Mouse (Mus musculus): Measurements from ENCODE around the gene Blcap.

Gene Blcap

DNA sequence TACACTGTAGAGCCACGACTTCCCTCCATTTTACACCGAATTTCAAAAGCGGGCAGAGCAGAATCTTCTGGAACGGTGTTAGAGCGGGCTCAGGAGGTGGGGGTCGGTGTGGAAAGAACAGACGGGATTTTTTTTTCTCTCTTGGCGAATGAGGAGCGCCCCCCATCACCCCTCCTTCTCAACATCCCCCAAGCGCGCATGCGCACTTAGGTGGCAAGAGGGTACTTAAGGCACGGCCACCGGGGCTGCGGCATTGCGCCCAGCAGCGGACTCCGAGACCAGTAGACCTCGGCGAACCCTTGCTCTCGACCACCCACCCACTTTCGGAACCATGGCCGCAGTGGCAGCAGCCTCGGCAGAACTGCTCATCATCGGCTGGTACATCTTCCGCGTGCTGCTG is 11.2 kb downstream of the Blcap start, which contains the start of gene Nnat:
Gene Nnat (plus strand): TSS at position 221 of the 400 bp plus-strand sequence.
- no peak for DNase-seq (ENCODE audit: low spot score)

DNA sequence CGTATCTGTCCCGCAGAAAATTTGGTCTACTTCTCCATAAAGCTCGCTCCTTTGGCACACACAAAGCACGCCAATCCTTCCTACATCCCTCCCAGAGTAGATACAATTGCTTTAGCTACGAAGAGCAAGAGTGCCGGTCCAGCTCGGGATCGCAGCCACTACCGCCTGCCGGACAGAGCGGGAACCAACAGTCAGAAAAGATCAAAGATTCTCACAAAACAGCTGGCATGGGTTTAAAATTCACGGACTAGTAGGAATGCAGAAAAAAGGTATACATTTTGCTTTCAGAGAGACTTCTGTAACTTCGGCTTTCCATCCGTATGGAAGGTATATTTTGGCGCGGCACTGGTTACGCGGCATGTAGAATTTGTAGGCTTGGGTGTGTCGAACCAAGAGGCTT is 11.6 kb downstream of the Blcap start:
- DNase-seq (ENCODE audit: low spot score) = no peak

DNA sequence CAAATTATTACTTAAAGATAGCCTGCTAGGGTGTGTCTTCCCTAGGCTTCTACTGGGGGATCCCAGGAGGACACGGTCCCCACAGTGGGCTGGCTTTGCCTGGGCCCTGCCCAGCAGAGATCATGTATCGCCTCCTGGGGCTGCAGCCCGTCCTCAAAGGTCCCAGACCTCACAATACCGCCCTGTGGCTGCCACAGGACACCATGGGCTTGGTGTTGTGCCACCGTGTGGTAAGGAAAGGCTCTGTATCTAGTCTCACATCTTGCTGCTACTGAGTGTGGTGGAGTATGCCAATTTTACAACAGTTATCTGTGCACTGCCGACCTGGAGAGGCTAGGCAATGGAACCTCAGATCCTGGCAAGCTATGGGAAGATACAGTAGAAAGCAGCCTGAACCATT is 12.6 kb downstream of the Blcap start:
- no peak for DNase-seq (ENCODE audit: low spot score)

DNA sequence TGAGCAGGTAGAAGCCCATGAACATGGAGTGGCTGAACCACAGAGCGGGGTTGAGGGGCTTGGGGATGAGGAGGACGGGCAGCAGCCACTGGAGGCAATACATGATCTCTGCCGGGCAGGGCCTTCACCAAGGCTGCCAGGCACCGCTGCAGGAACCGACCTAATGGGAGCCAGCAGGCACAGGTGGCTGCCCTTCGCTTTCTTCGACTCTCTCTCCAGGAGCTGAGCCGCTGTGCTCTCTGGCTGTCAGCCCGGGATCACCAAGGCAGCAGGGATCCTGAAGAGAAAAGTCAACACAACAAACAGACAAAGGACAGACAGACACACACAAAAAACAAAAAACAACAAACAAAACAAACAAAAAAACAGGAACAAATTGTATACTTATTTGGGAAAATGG is 13.0 kb downstream of the Blcap start:
- no peak for DNase-seq (ENCODE audit: low spot score)

DNA sequence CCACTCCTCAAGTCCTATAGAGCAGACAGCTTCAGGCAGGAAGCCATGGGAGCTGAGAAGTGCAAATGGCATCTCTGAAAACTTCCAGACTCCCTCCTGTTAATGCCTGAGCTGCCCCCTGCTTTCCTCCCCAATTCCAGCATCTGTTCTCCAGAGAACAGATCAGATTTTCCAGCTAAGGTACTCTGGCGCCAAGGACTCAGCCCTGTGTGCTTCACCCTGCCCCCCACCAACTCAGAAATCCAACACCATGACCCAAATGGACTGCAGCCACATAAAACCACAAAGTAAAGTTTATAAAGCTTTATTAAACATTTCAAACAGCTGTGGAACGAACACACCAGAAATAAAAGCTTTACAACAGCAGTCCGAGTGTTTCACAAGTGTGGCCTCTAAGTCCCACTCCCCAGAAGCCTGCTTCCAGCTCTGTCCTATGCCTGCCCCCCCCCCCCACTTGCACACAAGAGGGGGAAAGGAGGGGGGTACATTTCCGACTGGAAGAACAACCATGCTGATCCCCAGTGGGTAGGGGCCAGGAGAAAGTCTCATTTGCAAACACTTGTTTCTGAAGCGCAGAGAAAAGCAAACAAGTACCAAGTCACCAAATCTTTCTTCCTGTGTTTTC is 14.9 kb downstream of the Blcap start:
- no peak for DNase-seq (ENCODE audit: low spot score)

DNA sequence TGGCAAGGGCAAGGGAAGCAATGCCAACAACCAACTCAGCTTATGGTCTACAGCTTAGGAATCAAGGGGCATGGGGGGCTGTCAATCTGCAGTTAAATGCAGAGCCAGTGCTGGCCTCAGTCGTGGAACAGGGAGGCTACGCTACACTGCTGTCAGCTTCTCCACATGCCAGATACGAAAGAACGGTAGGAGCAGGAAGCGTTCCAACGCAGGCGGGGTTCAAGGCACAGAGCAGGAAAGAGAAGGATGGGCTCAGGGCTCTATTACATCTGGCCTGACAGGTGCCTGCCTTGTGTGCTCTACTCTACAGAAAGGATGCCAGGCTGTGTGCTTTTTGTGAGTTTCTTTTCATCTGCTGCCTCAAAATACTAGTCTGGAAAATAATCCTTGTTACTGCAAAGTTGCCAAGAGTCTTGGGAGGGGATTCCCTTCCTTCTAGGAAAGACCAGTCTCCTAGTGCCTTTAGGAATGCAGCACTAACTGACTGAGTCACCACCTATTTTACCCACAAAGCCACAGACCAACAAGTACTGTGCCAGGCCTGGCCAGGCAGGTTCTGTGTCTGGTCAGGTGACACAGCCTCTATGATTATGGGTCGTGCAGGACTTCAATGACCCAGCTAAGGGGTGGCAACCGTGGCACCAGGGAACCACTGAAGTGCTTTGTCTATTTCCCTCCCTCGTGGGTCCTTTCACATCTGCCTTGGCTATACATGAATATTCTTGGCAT is 18.8 kb downstream of the Blcap start:
- peak; percentile 55 for DNase-seq (ENCODE audit: low spot score)

DNA sequence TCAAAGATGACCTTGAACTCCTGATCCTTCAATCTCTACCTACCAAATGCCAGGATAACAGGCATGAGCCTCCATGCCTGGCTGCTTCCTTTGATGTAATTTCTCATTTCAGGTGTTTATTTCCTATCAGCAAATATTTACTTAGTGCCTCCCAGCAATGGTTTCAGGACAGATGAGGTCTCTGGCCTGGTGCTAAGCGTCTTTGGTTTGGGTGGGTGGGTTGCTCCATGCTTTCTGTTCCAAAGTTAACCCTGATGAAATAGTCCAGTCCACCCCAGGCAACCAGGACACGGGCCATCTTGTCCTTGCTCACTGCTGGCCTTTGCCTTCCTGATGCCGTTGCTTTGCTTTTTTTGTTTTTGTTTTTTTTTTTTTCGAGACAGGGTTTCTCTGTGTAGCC is 20.8 kb downstream of the Blcap start:
- DNase-seq (ENCODE audit: low spot score) = no peak

DNA sequence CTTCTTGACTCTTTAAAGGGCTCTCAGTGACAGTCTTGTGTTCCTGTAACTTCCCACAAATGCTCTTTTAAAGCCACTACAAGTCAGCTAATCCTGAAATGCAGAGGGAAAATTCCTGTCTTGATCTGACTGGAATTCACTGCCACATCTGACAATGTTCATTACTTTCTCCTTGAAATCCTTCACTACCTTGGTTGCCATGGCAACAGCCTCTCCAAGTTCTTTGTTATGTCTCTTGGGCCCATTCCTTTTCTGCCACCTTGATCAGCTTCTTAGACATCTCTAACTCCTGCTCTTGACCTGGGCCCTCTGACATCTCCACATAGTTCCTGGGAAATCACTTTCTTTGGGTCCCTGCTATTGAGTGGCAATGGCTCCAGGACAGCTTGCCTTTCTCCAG is 24.4 kb downstream of the Blcap start:
- no peak for DNase-seq (ENCODE audit: low spot score)

DNA sequence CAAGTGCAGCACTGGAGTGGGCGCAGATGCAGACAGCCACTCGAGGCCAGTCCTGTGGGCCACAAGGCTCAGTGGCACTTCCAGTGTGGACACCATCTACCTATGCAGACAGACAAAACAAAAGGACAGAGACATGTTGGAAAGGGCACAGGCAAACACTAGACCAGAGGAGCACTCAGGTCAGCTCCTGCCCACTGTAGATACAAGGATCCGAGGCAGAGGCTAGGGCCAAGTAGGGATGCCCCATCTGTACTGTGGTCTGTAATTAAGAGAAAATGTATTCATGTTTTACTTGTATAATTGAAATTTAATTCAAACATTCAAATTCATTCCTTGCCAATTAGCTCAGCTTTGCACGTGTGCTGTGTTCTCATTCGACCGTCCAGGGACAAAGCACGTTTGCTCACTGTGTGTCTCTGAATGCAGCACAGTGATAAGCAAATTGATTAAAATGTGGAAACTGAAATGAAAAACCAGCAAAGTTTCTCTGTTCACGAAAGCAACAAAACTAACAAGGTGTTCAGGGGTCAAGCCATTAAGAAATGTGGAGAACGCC is 26.7 kb downstream of the Blcap start:
- DNase-seq (ENCODE audit: low spot score) = no peak

DNA sequence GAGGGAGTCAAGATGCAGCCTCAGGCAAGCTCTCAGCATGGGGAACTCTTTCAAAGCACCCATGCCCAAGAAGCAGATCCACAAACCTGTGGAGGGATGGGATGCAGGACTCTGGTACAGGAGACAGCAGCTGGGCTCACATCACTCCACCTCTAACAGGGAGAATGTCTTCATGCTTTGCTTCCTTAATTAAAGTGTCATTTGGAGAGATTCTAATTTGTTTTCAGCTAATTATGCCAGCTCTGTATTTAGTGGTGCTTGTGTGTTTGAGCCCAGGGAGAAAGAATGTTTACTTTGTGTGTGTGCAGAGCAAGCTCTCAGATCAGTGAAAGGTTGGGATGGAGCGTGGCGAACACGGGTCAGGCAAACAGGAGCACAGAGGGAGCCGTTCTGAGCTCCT is 28.7 kb downstream of the Blcap start:
- DNase-seq (ENCODE audit: low spot score) = no peak

DNA sequence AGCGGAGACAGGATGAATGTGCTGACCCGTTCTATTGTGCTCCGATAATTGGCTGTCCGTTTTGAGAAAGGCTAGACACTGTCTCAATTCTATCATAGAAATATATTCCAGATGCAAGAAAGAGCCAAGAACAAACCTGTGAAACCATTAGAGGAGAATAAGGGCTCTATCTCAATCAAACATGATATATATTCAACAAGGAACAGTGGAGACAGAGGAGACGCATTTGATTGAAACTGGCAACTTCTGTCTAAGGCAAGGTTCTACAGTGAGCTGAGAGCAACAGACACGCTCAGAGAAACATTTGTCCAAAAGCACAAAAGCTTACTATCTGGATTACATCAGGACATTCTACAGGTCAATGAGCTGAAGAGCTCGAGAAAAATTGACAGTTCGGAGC is 29.4 kb downstream of the Blcap start:
- DNase-seq (ENCODE audit: low spot score) = no peak

DNA sequence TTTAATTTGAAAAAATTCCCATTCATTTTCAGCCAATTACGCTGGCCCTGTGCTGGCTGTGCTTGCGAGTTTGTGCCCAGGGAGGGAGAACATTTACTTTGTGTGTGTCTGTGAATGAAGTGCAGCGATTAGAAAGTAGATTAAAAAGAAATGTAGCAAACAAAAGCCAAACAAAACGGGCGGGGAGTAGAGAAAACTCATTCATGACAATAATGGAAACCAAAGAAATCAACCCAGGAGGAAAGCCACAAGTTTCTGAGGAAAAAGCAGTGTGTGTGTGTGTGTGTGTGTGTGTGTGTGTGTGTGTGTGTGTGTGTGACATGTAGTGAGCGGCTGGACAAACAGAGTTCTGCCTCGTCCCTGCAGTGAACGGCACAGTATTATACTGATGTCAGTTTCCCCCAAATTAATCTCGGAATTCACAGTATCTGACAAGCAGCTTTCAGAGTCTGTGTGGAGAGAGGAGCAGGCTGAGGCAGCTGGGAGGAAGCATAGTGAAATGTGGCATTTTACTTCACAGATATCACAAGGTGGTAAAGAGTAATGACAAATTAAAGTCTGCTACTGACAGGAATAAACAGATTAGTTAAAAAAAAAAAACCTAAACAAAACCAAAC is 30.0 kb downstream of the Blcap start:
- no peak for DNase-seq (ENCODE audit: low spot score)

DNA sequence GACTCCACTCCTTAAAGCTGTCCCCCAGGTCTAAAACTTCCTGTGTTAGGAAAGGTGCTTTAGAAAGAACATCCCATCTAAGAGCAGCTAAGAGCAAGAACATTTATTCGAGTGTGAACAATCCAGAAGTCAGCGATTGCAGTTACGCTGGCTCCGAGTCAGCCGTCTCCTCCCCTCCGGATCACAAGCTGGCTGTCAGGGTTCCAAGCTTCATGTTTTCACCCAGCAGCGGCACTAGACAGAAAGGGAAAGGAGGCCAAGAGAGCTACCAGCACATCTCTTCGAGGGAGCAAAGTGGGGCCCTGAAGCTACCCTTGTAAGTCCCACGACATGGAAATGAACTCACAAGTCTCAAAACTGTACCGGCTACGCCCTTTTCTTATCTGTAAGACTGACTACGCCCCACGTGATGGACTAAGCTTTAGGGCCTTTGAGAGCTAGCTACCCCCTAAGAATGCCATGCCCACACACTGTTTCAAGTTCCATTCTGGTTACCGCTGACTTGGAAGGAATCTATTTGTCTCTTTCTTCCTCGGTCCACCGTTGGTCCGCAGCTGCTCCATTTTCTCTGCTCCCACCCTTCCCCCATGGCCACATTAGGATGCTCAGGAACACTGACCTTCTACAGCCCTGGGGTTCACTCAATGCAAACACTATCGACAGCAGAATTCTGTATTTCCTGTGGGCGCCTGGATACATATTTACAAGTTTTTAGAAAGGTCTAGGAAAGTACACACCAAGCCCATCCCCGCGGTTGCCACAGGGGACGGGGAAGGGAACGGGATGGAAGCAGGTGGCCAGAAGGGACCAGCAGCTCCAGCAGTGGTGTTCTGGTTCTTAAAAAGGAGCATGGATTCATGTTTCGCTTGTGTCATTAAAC is 30.8 kb downstream of the Blcap start:
- peak; percentile 53 for DNase-seq (ENCODE audit: low spot score)

DNA sequence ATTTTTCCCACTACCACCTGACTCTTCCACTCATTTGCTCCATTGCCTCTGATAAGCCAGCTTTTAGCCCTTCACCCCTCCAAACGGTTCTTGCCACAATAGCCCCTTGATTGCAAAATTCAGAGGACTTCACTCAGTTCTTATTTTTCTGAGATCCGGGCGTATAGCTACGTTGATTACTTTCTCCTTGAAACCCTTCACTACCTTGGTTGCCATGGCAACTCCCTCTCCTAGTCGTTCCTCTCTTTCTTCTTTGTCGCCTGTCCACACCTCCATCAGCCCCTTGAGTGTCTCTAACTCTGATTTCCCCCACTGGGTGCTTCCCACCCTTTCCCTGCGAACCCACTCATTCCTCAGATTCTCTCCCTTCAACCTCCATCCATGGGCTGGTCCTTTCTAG is 34.0 kb downstream of the Blcap start:
- no peak for DNase-seq (ENCODE audit: low spot score)

DNA sequence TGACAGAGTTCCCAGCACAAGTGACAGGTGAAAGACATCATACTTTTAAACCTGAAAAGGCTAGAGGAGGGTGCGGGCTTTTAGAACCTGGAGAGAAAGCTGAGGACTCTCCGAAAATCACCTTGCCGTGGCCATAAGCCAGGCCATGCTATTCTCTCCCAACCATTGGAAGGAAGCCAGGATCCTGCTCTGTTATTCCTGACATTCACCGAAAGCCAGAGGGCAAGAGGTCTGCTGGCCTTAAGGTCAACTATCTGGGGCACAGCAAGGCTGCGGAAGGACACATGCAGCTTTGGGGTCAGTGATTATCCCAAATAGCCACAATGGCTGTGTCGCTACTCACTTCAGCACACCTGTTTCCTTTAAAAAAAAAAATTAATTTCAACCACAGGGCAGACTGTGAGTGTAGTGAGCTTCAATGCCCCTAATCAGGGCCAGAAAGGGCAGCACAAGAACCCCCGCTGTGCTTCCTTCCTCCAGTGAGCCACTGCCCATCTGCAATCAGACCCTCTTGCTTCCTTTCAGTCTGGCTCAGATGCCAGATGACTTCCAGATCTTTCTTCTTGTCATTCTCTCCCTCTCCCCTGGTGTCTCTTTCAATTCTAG is 34.5 kb downstream of the Blcap start:
- DNase-seq (ENCODE audit: low spot score) = no peak

DNA sequence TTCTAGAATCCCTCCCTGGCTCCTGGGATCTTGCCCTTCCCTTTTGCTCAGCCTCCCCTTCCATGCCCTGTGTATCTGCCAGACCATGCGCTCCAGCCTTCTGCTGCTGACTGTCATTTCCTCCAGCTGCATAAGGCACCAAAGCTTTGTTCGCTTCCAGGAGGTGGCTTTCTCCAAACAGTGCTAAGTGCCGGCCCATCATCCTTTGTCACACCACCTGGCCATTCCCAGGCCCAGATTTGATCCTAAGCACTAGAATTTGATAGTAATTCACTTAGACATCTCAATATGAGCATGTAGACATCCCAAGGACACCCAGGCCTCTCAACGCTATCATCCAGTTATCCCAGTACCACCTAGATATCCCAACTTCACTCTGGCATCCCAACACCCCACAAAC is 36.9 kb downstream of the Blcap start:
- no peak for DNase-seq (ENCODE audit: low spot score)

DNA sequence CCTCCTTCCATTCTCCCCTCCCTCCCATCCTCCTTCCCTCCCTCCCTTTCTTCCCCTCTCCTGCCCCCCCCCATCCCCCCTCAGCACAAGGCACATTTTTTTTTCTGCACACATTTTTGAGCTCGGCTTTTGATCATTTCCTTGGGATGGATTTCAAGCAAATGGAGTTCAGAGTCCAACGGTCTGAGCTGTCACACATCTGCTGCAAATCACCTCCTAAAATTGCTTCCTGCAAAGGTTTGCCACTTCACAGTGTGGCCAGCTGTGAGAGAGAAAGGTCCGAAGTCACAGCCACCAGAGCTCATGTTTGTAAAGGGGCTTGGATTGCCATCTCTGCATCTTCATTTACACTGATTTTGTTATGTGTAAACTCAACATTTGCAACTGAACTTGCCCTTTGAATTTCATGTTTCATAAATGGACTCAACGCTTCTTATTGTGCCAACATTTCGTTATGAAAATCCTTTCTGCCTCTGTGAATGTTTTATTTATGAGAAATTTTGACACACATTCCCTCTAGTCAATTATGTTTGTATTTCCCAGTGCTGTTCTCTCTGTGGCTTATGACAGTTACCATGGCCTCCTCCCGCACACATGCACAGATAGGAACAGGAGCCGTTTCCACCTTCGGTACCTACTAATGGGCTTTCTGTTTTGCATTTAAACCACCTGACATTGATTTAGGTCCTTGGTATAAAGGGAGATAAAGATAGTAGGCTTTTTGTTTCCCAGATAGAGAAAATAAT is 39.2 kb downstream of the Blcap start:
- no peak for DNase-seq (ENCODE audit: low spot score)

DNA sequence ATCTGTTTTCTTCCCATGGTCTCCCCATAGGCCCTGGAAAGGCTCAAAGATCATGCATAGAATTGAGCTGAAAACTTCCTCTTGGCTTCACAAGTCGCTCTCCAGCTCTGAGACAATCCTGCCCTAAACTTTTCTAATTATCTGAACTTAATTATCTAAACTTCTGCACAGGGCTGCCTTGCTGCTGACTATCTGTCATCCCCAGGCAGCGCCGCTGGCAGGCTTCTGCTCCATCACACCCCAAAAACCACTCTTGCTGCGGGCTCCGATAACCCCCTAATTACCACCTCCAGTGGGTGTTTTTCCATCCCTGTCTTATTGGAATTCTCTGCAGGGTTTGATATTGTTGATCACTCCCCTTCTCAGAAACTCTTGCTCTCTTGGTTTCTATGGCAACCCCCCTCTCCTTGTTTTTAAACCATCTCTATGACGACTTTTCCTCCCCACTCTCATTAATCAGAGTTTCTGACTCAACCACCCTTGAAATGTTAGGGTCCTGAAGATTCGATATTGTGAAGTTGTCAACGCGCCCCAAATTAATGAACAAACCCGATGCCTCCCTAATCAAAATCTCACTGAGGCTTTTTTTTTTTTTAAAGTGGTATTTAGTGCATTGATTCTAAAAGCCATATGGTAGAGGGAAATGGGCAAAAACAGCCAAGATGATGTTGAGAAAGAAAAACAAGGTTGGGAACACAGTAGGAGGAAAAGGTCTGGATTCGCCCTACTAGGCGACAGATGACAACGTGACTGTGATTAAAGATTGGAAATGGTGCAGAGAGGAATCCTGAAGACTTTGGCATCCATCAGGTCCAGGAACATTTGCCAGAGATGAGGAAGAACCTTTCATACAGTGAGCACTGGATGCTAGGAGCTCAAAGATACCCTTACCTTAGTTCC is 40.8 kb downstream of the Blcap start:
- no peak for DNase-seq (ENCODE audit: low spot score)

DNA sequence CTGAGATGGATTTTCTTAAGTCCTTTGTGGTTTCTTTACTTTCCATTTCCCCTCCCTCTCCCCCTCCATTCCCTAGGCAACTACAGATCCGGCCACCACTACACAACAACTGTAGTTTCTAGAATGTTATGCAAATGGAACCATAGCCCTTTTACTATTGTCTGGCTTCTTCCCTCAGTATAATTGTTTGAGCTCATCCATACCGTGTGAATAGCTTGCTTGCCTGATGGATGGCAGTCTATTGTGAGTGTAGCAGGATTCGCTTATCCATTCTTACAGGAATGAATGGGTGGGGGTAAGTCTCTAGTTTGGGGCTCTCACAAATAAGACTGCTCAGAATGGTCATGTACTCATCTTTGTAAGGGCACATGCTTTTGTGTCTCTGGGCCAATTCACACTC is 48.5 kb downstream of the Blcap start:
- no peak for DNase-seq (ENCODE audit: low spot score)

DNA sequence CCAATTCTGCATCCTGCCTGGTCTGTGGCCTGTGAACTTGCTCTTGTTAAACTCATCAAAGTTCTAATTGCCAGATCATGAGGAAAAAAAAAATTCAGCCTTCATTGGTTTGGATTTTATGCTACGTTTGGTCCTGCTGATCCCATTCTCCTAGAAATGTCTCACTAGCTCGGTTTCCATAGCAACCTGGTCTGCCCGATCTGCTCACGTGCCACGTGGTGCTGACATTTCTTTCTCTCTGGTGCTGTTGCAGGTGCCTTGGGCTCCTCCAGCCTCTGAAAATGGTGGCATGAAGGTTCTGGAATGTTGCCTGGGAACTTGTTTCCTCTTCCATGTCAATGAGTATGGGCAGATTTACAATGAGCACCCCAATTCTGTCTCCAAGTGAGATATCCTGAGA is 50.6 kb downstream of the Blcap start:
- DNase-seq (ENCODE audit: low spot score) = no peak

Data from urinary bladder, postnatal 14 days (tissue).